Mouse (Mus musculus) small intestine, adult 2 months (tissue): ENCODE measurements at regions not wholly inside any gene's neighbourhood (a gene's known extent, or its start where the extent isn't known, plus 50 kb on each side); places are given as distances from the start of the nearest gene placed in this dataset.

Experiments
- CTCF ChIP-seq: fragments of 200-500 bp; IDR thresholded peaks from 2 replicates; pipeline ENCODE4 v1.5.1; 2012; ENCODE audit warnings: low read depth, mild to moderate bottlenecking, control low read depth, inconsistent platforms, low read length, moderate library complexity, mixed read lengths; ENCODE audit not compliant: insufficient replicate concordance, insufficient read length; ENCODE audit errors: extremely low read depth
- POLR2A ChIP-seq: fragments of 200-500 bp; IDR thresholded peaks from 2 replicates; pipeline ENCODE4 v1.6.1; 2012; ENCODE audit warnings: low read depth, mild to moderate bottlenecking, control low read depth, inconsistent platforms, low read length, moderate library complexity

DNA sequence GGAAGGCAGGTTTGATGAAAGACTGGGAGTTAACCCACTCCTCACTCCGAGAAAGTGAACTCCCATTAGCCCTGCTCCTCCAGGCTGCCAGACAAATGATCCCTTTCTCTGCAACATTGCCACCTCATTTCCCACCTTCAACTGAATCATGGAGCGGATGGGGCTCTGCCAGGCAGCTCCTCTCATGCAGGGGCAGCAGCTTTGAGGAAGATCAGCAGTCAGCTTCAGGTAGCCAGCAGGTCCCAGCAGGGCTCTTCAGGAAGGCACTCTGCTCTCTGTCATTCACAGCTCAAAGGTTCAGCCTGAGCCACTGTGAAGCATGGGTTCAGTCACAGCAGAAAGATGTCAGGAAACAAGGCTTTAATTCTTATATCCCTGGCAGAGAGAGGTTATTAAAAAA lies 282.9 kb downstream of the Sv2b start:
- TF ChIP-seq POLR2A (no peak), CTCF (no peak)
